Mouse (Mus musculus): ENCODE results near the gene Eif4e2.

The Eif4e2 gene

DNA sequence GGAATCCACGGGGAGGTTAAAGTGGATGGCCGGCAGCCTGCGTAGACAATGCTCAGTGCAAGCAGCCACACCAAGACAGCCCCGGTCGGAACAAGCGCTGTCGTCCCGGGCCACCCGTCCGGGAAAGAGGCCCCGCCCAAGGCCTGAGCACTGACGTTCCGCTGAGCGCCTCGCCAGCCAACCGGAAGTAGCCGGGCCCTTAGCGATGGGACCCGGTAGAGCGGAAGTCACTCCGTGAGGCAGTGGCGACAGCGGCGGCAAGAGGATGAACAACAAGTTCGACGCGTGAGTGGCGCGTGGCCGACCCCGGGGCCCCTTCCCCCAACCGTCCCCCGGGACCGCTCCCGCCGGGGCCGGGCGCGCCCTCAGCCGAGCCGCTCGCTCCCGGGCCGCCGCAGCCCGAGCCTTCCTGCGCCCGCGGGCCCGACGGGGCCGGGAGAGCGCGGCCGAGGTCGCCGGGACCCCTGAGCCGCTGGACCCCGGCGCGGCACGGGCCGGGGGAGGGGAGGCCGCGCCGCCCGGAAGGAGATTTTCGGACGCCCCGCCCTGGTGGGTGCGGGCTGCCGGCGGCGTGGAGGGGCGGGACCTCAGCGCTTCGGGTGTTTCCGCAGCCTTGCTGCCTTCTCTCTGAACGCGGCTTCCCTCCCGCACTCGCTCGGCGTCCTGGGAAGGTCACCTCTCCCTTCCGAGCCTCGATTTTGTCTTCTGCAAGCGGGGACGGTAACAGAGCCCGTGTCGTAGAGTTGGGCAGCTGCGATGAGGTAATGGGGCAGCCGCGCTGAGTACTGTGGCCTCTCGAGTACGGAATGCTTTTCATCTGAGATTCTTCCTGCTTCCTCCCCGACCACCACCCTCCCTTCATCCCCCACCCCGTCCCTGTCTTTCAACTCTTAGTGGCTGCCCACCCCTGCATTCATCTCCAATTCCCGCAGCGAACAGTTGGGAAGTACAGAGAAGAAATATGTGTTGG lies at the start of gene Eif4e2:
Eif4e2 (plus strand) TSS at position 180 of the 970 bp plus-strand sequence.
- in situ Hi-C loops (cut with MseI, MboI) = no loop called here

- in situ Hi-C loops (cut with MseI, MboI) = no loop called here
Observed at GRCm38 (mm10) chr1:87164164-87164795, 49.4 kb upstream of the Eif4e2 start.

- in situ Hi-C loops (cut with MseI, MboI) = no loop called here
Observed at GRCm38 (mm10) chr1:87164796-87165184, 48.9 kb upstream of the Eif4e2 start.

DNA sequence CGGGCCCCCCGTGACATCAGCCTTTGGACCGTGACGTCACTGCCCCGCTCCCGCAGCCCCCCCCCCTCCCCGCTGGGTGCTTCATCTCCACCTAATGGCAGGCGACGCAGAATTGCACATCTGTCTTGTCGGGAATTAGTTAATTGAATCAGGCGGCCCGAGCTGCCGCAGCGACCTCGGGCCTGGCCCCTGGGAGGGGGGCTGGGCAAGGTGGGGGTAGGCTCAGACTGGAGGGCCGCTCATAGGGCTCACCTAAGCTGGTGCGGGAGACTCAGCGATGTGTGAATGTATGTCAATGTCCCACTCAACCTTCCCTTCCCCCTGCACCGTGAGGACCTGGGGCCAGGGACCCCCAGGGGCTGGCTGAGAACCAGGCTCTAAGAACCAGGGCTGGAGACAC lies 43.3 kb upstream of the Eif4e2 start:
- in situ Hi-C loops (cut with MseI, MboI) = no loop called here

DNA sequence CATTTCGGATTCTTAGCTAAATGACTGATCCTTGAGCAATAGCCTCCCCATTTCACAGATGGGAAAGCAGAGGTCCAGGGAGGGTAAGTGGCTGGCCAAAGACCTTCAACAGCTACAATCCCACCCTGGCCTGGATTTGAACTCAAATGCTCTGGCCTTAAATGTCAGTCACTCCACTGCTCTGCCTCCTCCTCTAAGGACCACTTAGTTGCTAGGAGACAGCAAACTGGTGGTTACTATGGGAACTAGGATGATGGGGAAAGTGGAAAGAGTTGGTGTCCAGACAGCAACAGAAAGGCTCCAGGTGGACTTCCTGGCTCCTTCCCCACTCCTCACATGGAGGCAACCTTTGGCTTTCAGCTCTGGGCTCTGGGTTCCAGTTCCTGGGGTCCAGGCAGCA lies 42.4 kb upstream of the Eif4e2 start:
- in situ Hi-C loops (cut with MseI, MboI) = no loop called here

DNA sequence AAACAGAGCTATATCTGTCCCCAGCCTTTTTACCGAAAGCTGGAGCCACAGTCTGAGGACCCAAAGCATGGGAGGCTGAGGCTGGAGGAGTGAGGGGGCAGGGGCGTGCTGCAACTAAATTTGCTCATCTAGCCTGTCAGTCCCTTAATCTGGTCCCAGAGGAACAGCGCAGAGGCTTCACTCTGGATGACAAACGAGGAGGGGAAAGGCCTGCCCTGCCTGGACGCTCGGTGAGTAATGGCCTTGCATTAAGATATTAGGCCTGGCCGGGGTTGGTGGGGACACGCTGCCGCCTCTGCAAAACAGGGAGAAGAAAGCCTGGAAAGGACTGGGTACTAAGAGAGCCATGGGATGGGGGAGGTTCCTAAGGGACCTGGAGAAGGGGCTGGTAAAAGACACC lies 41.4 kb upstream of the Eif4e2 start:
- in situ Hi-C loops (cut with MseI, MboI) = no loop called here

- in situ Hi-C loops (cut with MseI, MboI) = no loop called here
Observed at GRCm38 (mm10) chr1:87174006-87174955, 39.4 kb upstream of the Eif4e2 start.

GRCm38 (mm10) chr1:87175852-87176292 lies 37.8 kb upstream of the Eif4e2 start:
- in situ Hi-C loops (cut with MseI, MboI) = no loop called here

- in situ Hi-C loops (cut with MseI, MboI) = loop anchor here in 1 of 2 experiments (5.0 kb wide), 1 partner anchor 74 kb away; no protein-coding TSS in a partner anchor
Observed at GRCm38 (mm10) chr1:87180896-87181295, 32.8 kb upstream of the Eif4e2 start.

- in situ Hi-C loops (cut with MseI, MboI) = loop anchor here in 1 of 2 experiments (5.0 kb wide), 1 partner anchor 76 kb away; no protein-coding TSS in a partner anchor
Observed at GRCm38 (mm10) chr1:87183013-87183412, 30.7 kb upstream of the Eif4e2 start, which contains the start of gene Prss56. Prss56 (plus strand) TSS chr1:87183313.

- in situ Hi-C loops (cut with MseI, MboI) = loop anchor here in 1 of 2 experiments (5.0 kb wide), 1 partner anchor 77 kb away; no protein-coding TSS in a partner anchor
Observed at GRCm38 (mm10) chr1:87183998-87184750, 29.5 kb upstream of the Eif4e2 start.

DNA sequence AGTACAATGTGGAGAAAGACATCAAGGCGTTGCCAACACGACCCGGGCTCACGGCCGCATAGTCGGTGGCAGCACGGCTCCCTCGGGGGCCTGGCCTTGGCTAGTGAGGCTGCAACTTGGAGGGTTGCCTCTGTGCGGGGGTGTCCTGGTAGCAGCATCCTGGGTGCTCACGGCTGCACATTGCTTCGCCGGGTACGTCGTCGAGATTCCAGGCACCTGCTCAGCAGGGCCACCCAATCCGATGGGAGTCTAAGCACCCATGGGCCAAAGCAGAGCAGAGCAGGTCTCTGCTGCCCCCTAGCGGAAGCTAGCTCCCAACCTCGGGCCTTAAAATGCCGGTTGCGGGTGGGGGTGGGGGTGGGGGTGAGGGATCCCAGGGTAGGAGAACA lies 29.0 kb upstream of the Eif4e2 start:
- in situ Hi-C loops (cut with MseI, MboI) = loop anchor here in 1 of 2 experiments (5.0 kb wide), 1 partner anchor 77 kb away; no protein-coding TSS in a partner anchor

GRCm38 (mm10) chr1:87185526-87185925 lies 28.2 kb upstream of the Eif4e2 start:
- in situ Hi-C loops (cut with MseI, MboI) = no loop called here

GRCm38 (mm10) chr1:87186261-87187036 lies 27.3 kb upstream of the Eif4e2 start:
- in situ Hi-C loops (cut with MseI, MboI) = no loop called here

DNA sequence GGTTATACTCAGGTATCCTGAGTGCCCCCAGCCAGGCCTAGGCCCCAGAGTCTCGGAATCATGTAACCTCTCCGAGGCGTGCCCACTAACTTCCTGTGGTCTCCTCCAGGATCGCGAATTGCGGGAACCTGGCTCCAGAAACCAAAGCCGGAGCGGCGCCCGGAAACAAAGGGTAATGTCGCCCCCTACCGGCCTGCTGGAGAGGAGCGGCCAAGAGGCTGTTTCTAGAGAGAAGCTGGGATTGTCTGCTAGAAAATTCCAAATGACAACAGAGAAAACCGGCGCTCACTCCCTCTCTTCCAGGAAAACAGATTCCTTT lies 26.7 kb upstream of the Eif4e2 start:
- in situ Hi-C loops (cut with MseI, MboI) = no loop called here

DNA sequence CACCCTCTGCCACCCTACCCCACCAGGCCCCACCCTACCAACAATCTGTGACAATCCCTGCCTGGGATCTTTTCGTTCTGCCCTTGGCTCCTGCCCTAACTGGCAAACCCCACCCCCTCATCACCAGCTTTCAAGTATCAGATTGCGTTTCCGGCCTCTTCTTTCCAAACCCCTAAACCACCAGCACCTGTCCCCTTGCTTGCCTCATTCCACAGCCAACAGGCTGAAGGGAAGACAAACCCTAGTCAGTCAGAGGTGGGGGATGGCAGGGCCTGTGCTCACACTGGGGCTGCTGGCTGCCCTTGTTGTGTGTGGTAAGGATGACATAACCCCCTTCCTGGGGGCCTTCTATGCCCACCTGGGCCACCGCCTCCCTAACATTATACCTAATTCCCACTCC lies 23.3 kb upstream of the Eif4e2 start, which contains the start of gene Chrnd:
Chrnd (plus strand) TSS at position 179 of the 400 bp plus-strand sequence.
- in situ Hi-C loops (cut with MseI, MboI) = no loop called here

DNA sequence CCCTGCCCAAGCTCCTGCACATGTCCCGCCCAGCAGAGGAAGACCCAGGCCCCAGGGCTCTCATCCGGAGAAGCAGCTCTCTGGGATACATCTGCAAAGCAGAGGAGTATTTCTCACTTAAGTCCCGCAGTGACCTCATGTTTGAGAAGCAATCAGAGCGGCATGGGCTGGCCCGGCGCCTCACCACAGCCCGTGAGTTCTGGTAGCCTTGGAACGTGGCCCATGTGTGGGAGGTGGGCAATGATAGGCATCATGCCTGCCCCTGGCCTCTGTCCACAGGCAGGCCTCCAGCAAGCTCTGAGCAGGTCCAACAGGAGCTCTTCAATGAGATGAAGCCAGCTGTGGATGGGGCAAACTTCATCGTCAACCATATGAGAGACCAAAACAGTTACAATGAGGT lies 16.4 kb upstream of the Eif4e2 start:
- in situ Hi-C loops (cut with MseI, MboI) = no loop called here

DNA sequence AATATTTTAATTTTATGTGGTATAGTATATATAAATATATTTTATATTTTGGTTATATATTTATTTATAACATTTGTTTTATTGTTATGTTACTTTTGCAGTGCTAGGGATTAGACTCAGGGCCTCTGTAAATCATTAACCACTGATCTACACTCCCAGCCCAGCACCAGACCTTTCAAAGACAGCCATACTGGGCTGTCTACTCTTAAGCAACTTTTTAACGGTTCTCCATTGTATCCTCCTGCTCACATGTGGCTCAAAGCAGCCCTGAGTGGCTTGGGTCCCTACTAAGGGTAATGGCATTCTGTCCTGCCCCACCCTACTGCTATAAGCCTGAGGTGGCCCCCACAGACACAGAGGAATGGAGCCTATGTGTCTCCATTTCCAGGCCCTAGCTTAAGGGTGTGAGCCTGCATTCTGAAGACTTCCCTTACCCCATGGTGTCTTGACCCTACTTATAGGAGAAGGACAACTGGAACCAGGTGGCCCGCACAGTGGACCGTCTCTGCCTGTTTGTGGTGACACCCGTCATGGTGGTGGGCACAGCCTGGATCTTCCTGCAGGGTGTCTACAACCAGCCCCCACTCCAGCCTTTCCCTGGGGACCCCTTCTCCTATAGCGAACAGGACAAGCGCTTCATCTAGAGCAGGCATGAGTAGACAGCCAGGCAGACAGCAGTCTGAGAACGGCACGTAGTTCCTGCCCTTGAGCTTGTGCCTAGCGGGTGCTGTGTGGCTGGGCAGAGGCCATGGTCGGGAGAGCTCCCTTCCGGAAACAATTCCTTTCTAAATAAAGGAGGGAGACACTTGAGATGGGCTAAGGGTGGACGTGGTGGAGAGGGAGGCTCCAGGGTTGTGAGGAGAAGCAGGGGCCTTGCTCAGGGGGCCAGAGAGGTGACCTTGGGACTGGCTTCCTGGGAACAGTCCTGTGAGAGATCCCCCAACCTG lies 15.3 kb upstream of the Eif4e2 start:
- in situ Hi-C loops (cut with MseI, MboI) = no loop called here

GRCm38 (mm10) chr1:87200811-87201210 lies 12.9 kb upstream of the Eif4e2 start:
- in situ Hi-C loops (cut with MseI, MboI) = no loop called here

Measured in mouse trophoblast stem cell (cell line).